Mouse (Mus musculus) layer of hippocampus, postnatal 25 days (tissue): Measurements from ENCODE around the gene Gli2. TPM values are rescaled to one million over a fixed set of nuclear protein-coding genes. Genes with fewer than 3 reads are reported as not detected.

ENCODE experiments used
- DNase-seq, 2 experiments: peaks; one replicate each; pipeline ENCODE4 v3.0.0; 2022; ENCODE audit warnings: mixed read lengths in 2 of 2, low spot score in 1 of 2; ENCODE audit errors: extremely low spot score in 1 of 2
- total RNA-seq, 2 experiments: library from RNA; stranded (reverse); gene quantifications; 2 replicates each; pipeline ENCODE4 v1.2.3; 2021

Gene Gli2
- total RNA-seq, 2 experiments from 2014 or later = 3.4 to 4.1 TPM

DNA sequence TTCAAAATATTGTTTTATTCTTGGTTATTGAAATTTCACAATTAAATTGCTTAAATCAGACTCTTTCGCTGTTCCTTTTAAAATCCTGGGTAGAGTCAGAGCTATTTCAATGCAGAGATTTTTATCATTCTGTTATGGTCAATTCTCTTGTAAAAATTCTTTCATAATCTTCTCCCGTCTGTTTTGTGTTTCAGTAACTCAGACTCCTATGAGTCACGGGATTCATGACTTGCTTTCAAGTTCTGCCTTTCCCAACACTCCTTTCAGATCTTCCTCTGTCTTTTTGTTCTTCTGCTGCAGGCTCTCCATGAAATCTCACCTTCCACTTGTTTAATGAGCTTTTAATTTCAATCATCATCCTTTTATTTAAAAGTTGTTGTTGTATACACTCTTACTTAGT lies 100.4 kb downstream of the Gli2 start:
- DNase-seq = no peak

DNA sequence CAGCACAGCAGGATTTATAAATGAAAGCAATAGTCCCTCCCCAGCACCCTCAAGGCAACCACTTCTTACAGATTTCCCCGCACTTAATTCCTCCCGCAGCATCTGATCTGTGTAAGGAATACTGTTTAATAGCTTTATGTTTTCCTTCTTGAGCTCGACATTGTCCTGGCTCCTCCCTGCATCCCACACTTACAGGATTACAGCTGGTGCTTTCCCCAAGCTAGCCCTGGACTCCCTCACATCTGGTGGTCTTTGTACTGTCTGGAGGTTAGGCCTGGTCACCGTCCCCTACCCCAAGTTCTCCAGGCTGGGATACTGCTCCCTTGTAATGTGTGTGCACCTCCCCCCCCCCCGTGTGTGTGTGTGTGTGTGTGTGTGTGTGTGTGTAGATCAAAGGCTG lies 101.1 kb downstream of the Gli2 start:
- no peak for DNase-seq

DNA sequence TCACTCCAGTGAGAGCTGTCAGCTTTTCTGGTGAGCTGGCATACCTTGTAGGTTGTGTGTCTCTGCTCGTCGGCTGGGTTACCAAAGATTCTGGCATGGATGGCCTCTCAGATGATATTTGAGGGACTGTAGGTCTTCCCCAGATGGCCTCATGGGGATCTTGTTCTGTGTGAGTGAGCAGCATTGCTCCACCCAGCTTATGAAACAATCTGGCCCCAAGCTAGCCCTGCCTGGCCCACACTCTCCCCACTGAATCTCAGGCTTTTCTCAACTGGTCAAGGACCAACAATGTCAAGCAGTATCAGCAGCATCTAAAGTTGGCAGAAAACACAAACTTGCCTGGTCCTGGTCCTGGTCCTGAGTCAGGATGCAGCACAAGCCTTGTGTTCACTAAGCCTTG lies 105.0 kb downstream of the Gli2 start:
- DNase-seq = no peak

DNA sequence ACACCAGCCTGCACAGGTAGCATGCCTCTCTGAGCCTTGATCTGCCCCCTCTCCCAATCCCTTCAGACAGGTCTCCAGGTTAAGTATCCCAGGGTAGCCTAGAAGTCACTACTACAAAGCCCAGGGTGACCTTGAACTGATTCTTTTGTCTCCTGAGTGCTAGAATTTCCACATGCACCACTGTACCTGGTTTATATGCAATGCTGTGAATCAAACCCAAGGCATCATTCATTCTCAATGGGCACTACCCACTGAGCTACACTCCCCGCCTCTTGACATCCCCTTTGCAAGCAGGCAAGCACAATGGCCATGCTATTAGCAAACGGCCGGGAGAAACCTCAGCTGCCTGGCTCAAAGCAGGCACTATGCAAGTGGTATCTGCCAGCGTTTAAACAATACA lies 106.2 kb downstream of the Gli2 start:
- no peak for DNase-seq

DNA sequence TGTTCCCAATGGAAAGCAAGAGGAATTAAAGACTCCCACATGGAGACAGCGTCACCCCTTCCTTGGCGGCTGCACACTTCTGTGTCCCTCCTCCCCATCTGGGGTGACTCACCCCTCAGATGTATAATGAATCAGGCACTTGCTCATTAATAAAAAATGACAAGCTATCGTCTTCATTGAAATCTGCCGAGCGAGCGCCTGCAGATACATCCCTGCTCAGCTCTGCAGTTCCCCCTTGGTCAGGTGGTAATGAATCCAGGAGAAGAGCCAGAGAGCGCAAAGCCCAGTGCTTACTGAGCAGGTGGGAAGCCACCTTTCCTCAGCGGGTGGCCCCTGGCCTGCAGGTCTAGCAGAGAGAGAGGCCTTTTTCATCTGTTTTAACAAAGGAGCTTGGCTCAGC lies 112.1 kb downstream of the Gli2 start:
- DNase-seq = no peak

DNA sequence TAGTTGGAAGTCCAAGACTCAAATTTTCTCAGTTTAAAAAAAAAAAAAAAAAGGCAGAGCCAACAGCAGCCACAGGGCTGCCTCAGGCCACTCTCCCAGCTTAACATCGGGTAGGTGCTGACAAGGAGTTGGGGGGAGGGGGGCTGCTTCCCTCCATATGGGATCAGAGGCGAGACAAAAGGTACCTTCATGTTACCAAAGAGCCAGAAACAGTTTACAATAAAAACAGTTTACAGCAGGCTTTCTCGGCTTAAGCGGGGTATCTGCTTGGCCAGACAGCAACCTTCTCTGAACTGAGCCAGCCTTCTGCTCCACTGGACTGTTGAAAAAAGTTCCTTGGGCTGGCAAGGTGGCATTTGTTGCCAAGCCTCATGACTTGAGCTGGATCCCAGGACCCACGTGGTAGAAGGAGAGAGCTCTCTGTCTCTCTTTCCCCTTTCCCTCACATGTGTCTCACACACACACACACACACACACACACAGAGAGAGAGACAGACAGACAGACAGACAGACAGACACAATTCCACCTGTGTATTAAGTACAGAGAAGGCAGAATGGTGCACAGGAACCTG lies 113.1 kb downstream of the Gli2 start:
- no peak for DNase-seq

DNA sequence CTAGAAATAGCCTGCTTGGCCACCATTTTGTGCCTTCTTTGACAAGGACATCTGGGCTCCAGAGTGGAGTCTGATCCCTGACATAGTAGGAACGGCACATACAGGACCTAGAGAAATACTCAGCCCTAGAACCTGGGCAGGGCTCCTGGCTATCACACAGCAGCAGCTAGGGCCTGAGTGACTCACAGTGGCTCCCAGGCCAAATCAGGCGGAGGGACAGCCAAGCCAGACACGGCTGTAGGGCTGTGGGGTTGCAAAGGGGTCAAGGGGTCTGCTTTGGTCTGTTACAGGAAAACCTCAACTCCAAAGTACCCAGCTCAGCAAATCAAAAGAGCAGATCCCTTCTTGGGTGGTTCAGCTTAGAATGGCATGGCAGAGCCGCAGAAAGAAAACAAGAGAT lies 115.2 kb downstream of the Gli2 start:
- DNase-seq = no peak

DNA sequence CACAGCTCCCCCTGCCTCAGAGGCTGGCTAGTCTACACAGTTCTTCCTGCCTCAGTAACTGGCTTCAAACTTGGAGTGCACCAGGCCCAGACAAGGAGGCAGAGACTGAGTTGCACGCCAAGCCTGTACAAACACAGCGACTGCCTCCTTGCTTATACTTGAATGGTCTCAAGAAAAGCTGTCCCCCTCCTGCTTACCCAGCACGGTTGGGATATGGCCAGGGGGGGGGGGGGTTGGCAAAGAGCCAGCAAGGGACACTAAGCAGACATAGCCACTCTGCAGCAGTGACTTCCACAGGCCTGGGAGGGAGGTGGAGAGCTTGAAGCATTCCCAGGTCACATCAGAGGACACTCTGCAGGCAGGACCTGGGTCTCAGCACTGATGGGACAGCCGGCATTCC lies 117.3 kb downstream of the Gli2 start:
- DNase-seq = no peak

DNA sequence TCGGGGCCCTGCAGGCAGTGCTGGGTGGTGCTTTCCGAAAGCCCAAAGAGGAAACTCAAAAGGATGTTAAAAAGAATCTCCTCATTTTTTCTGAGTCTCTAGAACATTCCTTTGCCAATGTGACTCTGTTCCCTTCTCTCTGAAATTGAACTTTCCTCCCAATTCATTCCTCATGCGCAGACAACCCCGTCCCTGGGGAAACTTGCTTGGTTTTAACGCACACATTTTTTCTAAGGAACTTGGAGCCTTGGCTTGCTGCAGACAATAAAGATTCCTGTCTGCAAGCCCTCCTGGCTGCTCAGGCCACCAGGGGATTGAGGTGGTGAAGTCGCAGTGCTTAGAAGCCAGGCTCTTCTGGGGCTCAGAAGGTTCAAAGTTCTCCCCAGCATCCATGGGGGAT lies 117.9 kb downstream of the Gli2 start:
- DNase-seq = no peak

DNA sequence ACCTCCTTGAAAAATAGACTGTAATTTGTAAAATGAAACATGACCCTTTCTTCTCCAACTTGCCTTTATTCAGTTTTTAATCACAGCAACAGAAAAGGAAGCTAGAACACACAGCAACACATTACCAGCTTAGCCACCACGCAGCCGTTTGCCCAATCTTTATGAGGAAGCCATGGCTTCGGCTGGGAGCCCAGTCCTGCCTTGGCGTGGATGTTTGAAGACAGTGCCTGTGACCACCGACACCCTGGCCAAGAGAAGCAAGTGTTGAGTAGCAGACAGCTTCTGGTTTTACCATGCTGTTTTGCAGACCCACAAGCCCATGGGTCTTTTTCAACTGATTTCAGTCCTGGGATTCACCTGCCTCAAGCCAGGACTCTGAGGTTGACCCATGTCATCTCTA lies 121.3 kb downstream of the Gli2 start:
- no peak for DNase-seq

DNA sequence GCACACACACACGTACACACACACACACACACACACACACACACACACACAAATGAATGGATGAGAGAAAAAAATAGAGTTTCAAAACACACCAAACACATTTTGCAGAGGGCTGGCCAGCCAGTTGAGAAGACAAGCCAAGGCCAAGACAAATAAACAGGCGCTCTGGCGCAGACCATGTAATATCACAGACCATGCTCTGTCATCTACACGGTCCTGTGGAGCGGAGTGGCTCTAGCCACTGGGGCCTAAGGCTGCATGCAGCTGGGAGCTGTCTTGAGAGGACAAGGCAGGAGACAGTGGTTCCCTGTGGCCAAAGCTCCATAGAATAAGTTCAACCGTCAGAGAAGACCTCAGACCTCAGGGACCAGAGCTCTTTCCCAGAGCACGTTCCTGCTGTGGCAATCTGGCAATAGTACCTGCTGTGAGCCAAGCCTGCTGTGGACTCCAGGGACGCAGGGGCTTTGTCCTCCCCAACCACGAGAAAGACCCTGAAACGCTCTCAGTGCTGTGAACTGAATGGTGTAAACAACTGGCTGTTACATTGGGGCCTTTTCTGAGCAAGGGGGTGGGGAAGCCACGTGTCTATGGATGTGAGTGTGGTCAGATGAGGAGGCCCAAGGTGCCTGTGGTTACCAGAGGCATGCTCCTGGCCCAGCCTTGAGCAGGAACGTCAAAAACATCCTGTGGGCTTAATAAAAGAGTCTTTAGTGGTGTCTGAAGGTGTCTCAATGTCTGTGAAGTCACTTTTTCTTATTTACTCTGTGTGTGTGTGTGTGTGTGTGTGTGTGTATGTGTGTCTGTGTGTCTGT lies 125.7 kb downstream of the Gli2 start:
- no peak for DNase-seq

DNA sequence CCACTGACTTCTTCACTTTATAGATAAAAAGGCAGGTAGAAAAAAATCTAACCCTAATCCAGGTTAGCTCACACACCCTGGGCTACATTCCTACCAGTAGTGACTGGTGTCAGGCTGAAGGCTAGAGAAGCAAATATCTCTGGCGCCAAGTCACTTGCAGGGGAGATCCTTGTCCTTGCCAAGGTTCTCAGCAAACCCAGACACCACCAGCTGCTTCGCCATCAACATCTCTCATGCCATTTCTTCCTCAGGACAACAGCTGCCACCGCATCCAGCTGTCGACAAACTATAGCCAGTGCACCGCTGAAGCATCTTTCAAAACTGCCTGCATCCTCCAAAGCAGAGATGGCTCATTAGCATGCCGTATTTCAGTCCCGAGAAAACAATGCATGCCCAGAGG lies 126.9 kb downstream of the Gli2 start:
- DNase-seq = no peak

DNA sequence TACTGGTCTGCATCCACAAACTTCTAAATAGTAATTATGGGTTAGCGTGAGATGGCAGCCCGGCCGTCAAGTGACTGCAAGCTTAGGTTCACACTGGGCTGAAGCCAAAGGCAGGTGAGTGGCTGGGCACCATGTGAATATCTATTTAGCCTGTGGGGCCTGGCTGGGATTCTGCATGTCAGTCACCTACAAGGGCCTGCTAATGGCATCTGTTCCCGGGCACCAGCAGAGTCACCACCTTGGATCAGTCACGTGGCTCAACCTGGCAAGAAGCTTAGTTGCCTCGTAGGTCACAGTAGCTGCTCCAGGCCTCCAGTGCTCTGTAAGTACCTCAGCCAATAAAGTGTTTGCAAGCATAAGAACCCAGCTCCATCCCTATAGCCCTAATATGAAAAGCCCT lies 131.2 kb downstream of the Gli2 start:
- no peak for DNase-seq

DNA sequence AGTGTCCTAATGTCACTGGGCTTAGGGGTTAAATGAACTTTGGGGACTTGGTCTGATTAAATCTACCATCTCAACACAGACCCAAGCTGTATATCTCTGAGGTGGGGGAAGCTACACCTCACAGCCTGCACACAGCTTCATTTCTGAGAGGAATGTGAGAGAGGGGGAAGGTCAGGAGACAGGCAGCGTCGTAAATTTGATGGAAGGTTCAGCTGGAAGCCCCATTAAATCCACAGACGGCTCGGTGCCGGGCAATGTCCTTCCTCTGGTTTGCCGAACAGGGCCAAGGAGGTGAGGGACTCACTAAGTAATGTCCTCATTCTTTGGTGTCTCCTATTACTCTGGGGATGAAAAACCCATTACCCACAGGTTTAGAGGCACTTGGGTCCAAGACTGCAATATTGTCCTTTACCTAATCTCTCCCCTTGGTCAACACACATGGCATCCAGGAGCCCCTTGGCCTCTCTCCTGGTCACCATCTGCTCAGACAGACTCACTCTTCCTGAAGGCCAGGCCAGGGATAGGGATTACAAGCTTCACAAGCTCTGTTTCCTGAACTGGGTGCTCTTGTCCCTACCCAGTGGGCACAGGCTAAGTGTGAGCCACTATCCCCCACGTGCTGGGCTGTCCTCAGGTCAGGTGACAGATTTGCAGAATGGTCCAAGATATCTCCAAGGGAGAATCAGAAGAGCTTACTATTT lies 135.7 kb downstream of the Gli2 start:
- DNase-seq = no peak

DNA sequence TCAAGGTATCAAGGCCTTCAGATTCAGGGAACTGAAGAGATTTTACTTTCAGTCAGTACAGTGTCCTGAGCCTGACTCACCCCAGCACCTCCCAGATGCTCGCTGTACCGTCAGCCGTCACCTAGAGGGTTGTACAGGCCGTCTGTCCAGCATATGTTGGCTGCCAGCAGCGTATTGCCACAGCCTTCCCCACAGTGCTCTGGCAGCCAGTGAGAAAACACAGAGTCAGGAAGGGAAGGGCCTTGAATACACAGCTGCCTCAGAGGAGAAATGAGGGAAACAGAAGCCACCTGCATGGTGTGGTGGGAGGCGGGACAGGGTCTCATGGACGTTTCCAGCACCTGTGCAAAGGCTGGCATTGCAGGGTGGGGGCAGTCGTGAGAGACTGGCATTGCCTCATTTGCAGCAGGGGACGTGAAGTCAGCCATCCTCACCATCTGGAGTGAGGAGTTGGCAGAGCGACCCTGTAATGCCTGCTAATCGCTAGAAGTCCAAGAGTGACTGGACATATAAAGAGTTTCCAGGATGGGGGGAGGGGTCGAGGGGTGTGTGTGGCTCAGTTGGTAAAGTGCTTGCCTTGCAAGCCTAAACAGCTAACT lies 136.8 kb downstream of the Gli2 start:
- DNase-seq = no peak

DNA sequence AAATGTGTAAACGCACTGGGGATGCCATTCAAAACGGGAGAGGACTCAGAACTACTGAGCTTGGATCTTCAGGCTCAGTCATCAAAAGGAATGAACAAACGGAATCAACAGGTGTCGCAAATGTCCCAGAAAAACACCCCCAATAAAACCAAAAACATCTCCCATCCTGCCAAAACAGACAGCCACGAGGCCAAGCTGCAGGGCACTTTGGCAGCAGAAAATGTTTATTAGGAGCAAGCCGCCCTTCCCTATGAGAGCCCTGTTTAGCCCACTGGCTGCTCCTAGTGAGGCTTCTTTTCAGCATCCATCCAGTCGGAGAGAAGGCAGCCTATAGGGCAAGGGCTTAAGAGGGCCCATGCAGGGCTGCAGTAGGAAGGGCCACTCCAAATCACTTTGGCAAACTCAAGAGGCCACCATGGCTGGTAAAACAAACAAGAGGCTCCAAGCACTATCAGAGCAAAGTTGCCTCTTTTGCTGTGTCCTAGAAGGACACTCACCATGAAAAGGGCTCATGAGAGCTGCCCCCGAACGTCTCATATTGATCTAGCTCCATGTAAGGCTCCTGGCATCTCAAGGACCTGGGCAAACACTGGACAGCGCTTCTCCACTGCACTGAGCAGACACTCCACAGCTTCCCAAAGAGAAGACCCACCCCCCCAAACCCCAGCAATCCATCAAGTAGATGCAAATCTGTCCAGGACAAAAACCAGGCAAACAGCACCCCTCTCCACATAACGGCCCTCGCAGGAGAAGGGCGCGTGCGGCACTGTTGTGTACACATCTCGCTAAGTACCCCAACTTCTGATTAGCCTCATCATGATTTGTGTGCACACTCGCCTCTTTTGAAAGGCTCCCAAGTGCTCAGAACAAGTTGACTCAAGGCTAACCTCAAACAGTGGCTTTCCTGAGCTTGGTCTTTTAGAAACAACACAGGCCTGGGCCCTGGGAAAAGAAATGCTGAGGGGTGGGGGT lies 139.7 kb downstream of the Gli2 start:
- DNase-seq = no peak

DNA sequence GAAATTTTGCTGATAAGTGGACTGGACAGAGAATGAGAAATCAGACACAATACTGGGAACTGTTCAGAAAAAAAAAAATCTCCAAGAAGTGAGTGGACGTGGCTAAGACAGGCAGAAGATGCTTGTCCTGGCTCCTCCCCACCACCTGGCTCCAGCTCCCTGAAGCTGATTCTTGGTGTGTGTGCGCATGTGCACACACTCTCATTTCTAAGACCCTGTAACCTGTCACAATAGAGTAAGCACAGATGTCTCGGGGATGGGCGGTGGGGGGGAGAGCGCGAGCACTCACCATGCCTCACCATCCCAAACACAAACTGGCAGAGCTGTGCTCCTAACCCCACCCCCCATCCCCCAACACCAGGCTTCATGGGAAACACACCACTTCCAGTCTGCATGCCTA lies 140.5 kb downstream of the Gli2 start:
- DNase-seq = no peak

DNA sequence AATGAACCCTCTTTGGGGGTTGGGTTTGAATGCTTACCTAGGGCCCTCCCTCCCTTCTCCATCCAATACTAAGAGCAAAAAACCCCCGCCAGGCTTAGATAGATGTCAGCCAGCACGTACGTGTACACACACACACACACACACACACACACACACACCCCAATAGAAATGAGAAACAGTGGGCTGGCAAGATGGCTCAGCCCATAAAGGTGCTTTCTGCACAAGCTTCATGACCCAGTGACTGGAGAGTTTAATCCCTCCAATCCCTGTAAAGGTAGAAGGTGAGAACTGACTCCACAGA lies 142.0 kb downstream of the Gli2 start:
- no peak for DNase-seq

DNA sequence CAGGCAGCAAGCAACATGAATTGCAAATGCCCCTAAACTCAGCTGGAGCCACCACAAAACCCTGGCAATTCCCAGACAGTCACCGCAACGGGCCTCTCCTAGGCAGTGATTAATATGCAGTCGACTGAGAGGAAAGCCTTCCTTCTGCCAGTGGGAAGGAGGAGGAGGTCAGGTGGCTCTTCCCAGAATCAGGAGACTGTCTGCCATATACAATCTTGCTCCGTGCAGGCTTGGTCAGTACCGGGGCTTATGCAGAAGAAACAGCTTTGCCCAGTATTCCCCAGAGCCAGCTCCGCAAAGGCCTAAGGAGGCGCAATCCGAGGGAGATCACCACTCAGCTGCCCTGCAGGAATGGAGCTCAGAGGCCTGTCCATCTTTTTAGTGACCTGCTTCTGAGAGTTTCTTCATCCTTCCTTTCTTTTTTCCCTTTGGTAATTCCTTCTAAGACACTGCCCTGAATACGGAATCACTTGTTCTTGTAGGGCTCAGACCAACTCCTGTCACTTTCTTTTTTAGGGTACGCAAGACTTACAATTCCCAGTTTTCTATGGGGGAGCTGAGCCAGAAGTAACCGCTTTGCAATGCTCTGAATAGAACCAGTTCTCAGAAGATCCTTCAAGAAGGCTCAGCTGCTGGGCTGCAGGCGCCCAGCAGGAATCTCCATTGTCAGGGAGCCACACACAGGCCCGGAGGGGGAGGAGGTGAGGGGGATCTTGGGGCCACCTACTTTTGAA lies 142.6 kb downstream of the Gli2 start:
- no peak for DNase-seq

DNA sequence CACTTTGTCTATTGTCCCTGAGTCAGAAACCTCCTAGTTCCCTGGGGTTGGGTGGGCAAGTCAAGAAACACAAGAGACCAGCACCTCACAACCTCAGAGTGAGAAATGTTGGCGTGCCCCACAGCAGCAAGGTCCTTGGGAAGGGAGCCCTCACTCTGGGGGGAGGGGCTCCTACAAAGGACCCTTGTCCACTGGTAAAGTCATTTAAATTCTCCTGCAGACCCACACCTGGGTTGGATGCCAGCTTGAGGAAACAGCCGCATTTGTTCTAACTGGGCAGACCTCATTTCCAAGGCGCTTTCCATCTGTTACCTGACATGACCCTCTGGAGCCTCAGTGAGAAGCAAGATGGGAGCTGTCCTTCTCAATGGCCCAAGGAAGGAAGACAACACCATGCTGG lies 144.4 kb downstream of the Gli2 start:
- DNase-seq = peak in 1 of 2 experiments; percentile 21
